Mouse (Mus musculus): Measurements from ENCODE around the gene Atp6v1g1. TPM values are rescaled to one million over a fixed set of nuclear protein-coding genes. Genes with fewer than 3 reads are reported as not detected.

The Atp6v1g1 gene
- total RNA-seq, 2 experiments from 2014 or later, result 212 to 239 TPM

DNA sequence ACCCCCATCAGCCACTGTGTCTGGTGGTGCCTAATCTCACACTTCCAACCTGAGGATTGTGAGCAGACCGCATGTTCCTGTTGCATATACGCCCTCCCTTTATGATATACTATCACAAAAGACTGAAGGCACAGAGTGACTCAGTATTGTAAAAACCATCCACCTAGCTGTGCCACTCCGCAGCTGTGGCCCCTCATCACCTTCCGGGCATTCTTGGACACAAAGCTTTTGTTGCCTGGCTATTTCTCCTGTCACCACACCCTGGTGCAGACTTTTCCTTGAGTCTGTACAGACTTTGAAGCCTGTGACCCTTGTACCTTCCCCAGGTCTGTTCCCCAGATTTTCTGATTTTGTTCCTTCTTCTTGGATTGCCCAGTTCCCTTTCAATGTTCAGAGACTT lies 51.4 kb downstream of the Atp6v1g1 start:
- H3K27ac ChIP-seq, result no peak overlapping the region
- TF ChIP-seq CTCF (IDR thresholded peaks at IDR 0.05), result no peak
- intact Hi-C loops (cut with DNase I), result no loop called here
- DNase-seq, result no peak
- H3K4me3 ChIP-seq, result no peak overlapping the region

Other genes with a start within 250 kb of the Atp6v1g1 start
- gene Orm1, start 200.2 kb upstream of the Atp6v1g1 start, total RNA-seq (2021), result 1 to 10 TPM in 1 of 2 experiments, not detected in 1; 1.3 TPM
- not detected for gene Orm3, start 188.6 kb upstream of the Atp6v1g1 start, total RNA-seq (2021)
- gene Orm2, start 182.3 kb upstream of the Atp6v1g1 start, total RNA-seq (2021), result not detected
- 1 to 10 TPM in 1 of 2 experiments, under 1 TPM in 1; 0.97 to 1.8 TPM for gene Akna, start 141.4 kb upstream of the Atp6v1g1 start, total RNA-seq (2021)
- gene Whrn, start 48.8 kb upstream of the Atp6v1g1 start, total RNA-seq (2021), result 1 to 10 TPM; 1.6 to 2.2 TPM
- 10 to 100 TPM; 13.3 to 14.7 TPM for gene Tmem268, start 14.0 kb downstream of the Atp6v1g1 start, total RNA-seq (2021)
- gene Gm11213, start 60.5 kb downstream of the Atp6v1g1 start, total RNA-seq (2021), result not detected
- not detected for gene Tex48, start 77.7 kb downstream of the Atp6v1g1 start, total RNA-seq (2021)
- gene Gm11214, start 118.6 kb downstream of the Atp6v1g1 start, total RNA-seq (2021), result not detected
- gene Tnfsf15, start 200.3 kb downstream of the Atp6v1g1 start, total RNA-seq (2021), result under 1 TPM in 1 of 2 experiments, not detected in 1; 0.08 TPM